Mouse (Mus musculus) hindbrain, embryonic 10.5 days (tissue): Measurements from ENCODE around the gene Hbb-y. TPM values are rescaled to one million over a fixed set of nuclear protein-coding genes. Genes with fewer than 3 reads are reported as not detected.
"Not testable (repeated sequence)": the region's sequence is repeated elsewhere in the genome, so short reads cannot be mapped to it uniquely, and the experiment has no call there.

Experiments
- DNase-seq: peaks from one replicate; pipeline ENCODE4 v3.0.0-alpha.2; 2017; ENCODE audit warnings: low spot score
- H3K27ac ChIP-seq: fragments of 300-500 bp; sonication (generic); 2 replicates; pipeline ENCODE4 v1.5.1; 2016; ENCODE audit warnings: mild to moderate bottlenecking, moderate library complexity
- H3K27me3 ChIP-seq: fragments of 300-500 bp; sonication (generic); 2 replicates; pipeline ENCODE4 v1.6.1; 2016; ENCODE audit warnings: mild to moderate bottlenecking; ENCODE audit not compliant: poor library complexity, insufficient read depth, severe bottlenecking
- H3K36me3 ChIP-seq: fragments of 300-500 bp; sonication (generic); 2 replicates; pipeline ENCODE4 v1.6.1; 2016; ENCODE audit warnings: mild to moderate bottlenecking, moderate library complexity
- H3K4me1 ChIP-seq: fragments of 300-500 bp; sonication (generic); replicated peaks from 2 replicates; pipeline ENCODE4 v1.6.1; 2016; ENCODE audit warnings: mild to moderate bottlenecking
- H3K4me3 ChIP-seq: fragments of 300-500 bp; sonication (generic); 2 replicates; pipeline ENCODE4 v1.5.1; 2016; ENCODE audit warnings: mild to moderate bottlenecking, moderate library complexity
- H3K9me3 ChIP-seq: fragments of 300-500 bp; sonication (generic); 2 replicates; pipeline ENCODE4 v1.6.1; 2016; ENCODE audit warnings: mild to moderate bottlenecking, moderate library complexity
- WGBS: fragments of 180-500 bp; shearing (Covaris S2); methylation state at CpG from one replicate; pipeline ENCODE4 v1.1.7; 2016; 5-methylcytosine and 5-hydroxymethylcytosine counted together
- polyA plus RNA-seq: library from polyadenylated mRNA; unstranded; fragments of >200 nt; fragmentation: Nextera tagmentation; extraction: Ambion mirVana; gene quantifications from 2 replicates; pipeline ENCODE4 v1.2.1, GENCODE M21; 2016

The Hbb-y gene
- polyA plus RNA-seq, 1 experiment from 2014 or later: 8,684 TPM

- 79% methylated on average over 3 of the region's 3 CpGs for WGBS
- H3K36me3 ChIP-seq: no peaks in the 10 kb centered on the region
- no peaks in the 10 kb centered on the region for H3K9me3 ChIP-seq
- H3K27ac ChIP-seq: no peak within 1 kb of the TSS
- no peak within 1 kb of the TSS for H3K4me3 ChIP-seq
- H3K4me1 ChIP-seq: no peaks in the 10 kb centered on the region
- H3K27me3 ChIP-seq: no peaks in the 10 kb centered on the region
- DNase-seq: no peak
These were observed 12.7 kb downstream of the Hbb-y start, which contains the start of gene Hbb-bh2 for GRCm38 (mm10) chr7:103840268-103840667. Hbb-bh2 (minus strand) TSS chr7:103840520.

DNA sequence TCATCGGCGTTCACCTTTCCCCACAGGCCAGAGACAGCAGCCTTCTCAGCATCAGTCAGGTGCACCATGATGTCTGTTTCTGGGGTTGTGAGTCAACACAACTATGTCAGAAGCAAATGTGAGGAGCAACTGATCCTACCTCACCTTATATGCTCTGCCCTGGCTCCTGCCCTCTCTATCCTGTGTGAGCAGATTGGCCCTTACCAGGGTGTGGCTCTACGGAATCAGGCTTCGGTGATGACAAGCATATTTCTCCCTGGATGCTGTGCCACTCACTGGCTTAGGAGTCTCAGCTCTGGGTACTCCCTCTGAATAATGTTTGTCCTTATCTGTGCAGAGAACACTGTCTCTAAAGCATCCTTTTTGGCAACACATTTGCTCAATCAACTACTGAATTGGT lies 25.2 kb downstream of the Hbb-y start, which contains the start of gene Hbb-bs:
Hbb-bs (minus strand) TSS at position 289 of the 400 bp plus-strand sequence.
- 97% methylated on average over 4 of the region's 4 CpGs for WGBS
- Histone ChIP-seq H3K36me3 (no peaks in the 10 kb centered on the region), H3K4me1 (no peaks in the 10 kb centered on the region), H3K27me3 (no peaks in the 10 kb centered on the region), H3K9me3 (no peaks in the 10 kb centered on the region), H3K27ac (no peak within 1 kb of the TSS), H3K4me3 (no peak within 1 kb of the TSS)
- DNase-seq: no peak

- H3K36me3 ChIP-seq, H3K9me3 ChIP-seq, DNase-seq, H3K27ac ChIP-seq, H3K4me3 ChIP-seq, H3K4me1 ChIP-seq, H3K27me3 ChIP-seq: not testable (repeated sequence)
- WGBS: no CpG with 5 or more reads among the region's 2 CpGs
These were observed 25.9 kb downstream of the Hbb-y start for GRCm38 (mm10) chr7:103827139-103827538.

- 60% methylated on average over 3 of the region's 3 CpGs for WGBS
- Histone ChIP-seq H3K4me1 (no peaks in the 10 kb centered on the region), H3K4me3 (no peak overlapping the region), H3K36me3 (no peaks in the 10 kb centered on the region), H3K27ac (no peak overlapping the region), H3K27me3 (no peaks in the 10 kb centered on the region), H3K9me3 (no peaks in the 10 kb centered on the region)
- no peak for DNase-seq
These were observed 26.6 kb downstream of the Hbb-y start for GRCm38 (mm10) chr7:103826255-103826887.

GRCm38 (mm10) chr7:103825536-103826254 lies 27.3 kb downstream of the Hbb-y start:
- 91% methylated on average over 3 of the region's 3 CpGs for WGBS
- H3K4me1 ChIP-seq: no peaks in the 10 kb centered on the region
- no peak for DNase-seq
- H3K4me3 ChIP-seq: no peak overlapping the region
- no peak overlapping the region for H3K27ac ChIP-seq
- H3K36me3 ChIP-seq: no peaks in the 10 kb centered on the region
- H3K27me3 ChIP-seq: no peaks in the 10 kb centered on the region
- no peaks in the 10 kb centered on the region for H3K9me3 ChIP-seq

DNA sequence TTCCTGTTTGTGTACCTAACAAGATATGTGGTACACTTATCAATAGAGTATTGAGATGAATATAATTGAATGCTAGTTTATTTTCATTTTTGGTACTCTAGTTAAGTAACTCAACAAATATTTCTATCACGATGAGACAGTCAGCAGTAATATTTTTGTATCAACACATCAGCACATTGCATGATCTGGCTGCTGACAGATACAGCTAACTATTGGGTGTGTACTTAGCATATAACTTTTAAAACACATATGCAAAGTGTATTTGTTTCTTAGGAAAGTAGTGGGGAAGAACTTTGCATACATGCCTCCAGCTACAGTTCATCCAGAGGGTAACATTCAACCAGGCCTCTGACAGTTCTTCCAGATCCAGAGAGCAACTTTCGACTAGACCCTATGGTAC lies 28.4 kb downstream of the Hbb-y start:
- no peaks in the 10 kb centered on the region for H3K9me3 ChIP-seq
- H3K27me3 ChIP-seq: no peaks in the 10 kb centered on the region
- H3K4me1 ChIP-seq: no peaks in the 10 kb centered on the region
- no peak for DNase-seq
- WGBS: 88% methylated on average over 2 of the region's 2 CpGs
- no peak overlapping the region for H3K27ac ChIP-seq
- H3K36me3 ChIP-seq: no peaks in the 10 kb centered on the region
- H3K4me3 ChIP-seq: no peak overlapping the region

DNA sequence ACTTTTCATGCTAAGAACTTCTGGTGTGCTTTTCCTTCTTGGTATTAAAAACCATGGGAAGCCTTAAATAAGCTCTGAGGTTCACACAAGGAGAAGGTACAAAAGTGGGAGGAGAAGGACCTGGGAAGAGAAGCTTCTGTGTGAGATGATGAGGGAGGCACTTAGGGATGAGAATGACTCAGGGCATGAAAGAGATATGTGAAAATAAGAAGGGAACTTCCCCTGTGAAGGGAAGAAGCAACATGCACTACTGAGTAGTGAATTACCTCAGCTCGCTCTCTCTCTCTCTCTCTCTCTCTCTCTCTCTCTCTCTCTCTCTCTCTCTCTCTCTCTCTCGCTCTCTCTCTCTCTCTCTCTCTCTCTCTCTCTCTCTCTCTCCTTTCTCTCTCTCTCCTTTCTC lies 37.9 kb downstream of the Hbb-y start:
- not testable (repeated sequence) for H3K27ac ChIP-seq, H3K4me3 ChIP-seq, H3K4me1 ChIP-seq, DNase-seq, H3K9me3 ChIP-seq, H3K36me3 ChIP-seq, H3K27me3 ChIP-seq
- 89% methylated on average over 1 of the region's 2 CpGs for WGBS

DNA sequence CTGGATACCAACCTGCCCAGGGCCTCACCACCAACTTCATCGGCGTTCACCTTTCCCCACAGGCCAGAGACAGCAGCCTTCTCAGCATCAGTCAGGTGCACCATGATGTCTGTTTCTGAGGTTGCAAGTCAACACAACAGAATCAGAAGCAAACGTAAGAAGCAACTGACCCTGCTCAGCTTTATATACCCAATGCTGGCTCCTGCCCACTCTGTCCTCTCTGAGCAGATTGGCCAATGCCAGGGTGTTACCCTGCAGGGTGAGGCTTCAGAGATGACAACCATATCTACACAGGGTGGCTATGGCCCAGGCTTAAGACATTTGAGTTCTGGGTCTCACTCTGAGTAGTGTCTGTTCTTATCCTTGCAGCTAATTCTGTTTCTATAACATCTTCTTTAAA lies 39.2 kb downstream of the Hbb-y start, which contains the start of gene Hbb-bt:
Hbb-bt (minus strand) TSS at position 231 of the 400 bp plus-strand sequence.
- H3K9me3 ChIP-seq: no peaks in the 10 kb centered on the region
- no peaks in the 10 kb centered on the region for H3K27me3 ChIP-seq
- no peaks in the 10 kb centered on the region for H3K4me1 ChIP-seq
- H3K27ac ChIP-seq: no peak within 1 kb of the TSS
- DNase-seq: no peak
- H3K4me3 ChIP-seq: no peak within 1 kb of the TSS
- 83% methylated on average over 3 of the region's 3 CpGs for WGBS
- H3K36me3 ChIP-seq: no peaks in the 10 kb centered on the region

DNA sequence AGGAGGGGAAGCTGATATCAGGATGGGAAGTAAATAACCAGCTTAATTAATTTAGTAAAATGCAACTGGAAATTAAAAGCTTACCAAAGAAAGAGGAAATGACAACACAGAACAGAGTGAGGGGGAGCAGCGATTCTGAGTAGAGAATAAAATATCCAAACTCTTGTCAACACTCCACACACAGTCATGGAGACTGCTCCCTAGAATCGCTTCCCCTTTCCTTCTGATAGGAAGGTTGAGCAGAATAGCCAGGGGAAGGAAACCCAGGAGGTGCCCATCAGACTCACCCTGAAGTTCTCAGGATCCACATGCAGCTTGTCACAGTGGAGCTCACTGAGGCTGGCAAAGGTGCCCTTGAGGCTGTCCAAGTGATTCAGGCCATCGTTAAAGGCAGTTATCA lies 39.9 kb downstream of the Hbb-y start:
- not testable (repeated sequence) for H3K9me3 ChIP-seq, H3K27ac ChIP-seq, H3K27me3 ChIP-seq, H3K4me1 ChIP-seq, H3K4me3 ChIP-seq, H3K36me3 ChIP-seq, DNase-seq
- no CpG with 5 or more reads among the region's 3 CpGs for WGBS

DNA sequence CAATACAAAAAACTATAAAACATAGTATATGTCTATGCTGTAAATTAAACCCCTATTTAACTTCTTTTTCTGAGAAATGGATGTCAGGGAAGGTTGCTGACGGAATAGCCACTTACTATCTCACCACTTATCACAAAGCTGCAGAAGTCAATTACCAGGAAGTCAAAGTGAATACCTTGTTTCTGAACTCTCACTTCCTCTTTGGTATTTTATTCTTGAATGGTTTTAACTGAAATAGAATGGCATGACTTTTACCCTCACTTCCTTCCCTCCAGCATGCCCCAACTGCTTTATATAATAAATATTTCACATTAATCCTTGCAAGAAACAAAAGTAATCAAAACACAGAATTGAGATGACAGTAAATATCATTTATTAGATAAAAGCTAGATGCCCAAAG lies 40.8 kb downstream of the Hbb-y start:
- H3K4me3 ChIP-seq: no peak overlapping the region
- no peaks in the 10 kb centered on the region for H3K36me3 ChIP-seq
- H3K9me3 ChIP-seq: no peaks in the 10 kb centered on the region
- H3K4me1 ChIP-seq: no peaks in the 10 kb centered on the region
- DNase-seq: no peak
- no peaks in the 10 kb centered on the region for H3K27me3 ChIP-seq
- 82% methylated on average over 1 of the region's 1 CpGs for WGBS
- H3K27ac ChIP-seq: no peak overlapping the region

DNA sequence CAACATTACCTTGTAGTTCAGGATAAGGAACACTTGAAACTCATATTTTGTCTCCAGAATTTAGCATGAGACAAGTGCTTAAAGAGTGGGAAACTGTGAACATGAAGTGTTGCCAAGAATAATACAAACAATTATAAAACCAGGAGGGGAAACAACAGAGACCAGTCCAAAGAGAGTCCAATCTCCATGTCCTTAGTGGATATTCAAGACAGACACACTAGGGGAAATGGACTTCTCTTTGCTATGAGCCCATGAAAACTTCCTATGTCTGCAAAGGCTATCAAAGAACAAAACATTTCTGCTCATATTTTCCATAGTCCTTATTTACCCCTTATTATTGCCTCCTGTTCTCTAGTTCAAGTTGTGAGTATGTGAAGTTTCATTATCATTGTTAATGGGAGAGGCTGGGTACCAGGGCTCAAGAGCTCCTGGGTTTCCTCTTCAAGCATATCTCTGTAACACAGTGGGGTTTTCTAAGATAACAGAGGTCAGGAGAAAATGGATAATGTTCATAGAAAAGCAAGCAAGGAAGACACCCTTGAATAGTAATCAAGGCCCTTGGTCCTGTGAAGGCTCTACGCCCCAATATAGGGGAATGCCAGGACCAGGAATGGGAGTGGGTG lies 41.7 kb downstream of the Hbb-y start:
- WGBS: 89% methylated on average over 1 of the region's 1 CpGs
- no peaks in the 10 kb centered on the region for H3K27me3 ChIP-seq
- H3K9me3 ChIP-seq: no peaks in the 10 kb centered on the region

GRCm38 (mm10) chr7:103810746-103811145 lies 42.3 kb downstream of the Hbb-y start:
- H3K27me3 ChIP-seq: no peaks in the 10 kb centered on the region
- H3K9me3 ChIP-seq: no peaks in the 10 kb centered on the region
- no peak overlapping the region for H3K4me3 ChIP-seq
- DNase-seq: no peak
- no peak overlapping the region for H3K27ac ChIP-seq
- 78% methylated on average over 3 of the region's 3 CpGs for WGBS
- no peaks in the 10 kb centered on the region for H3K36me3 ChIP-seq
- no peaks in the 10 kb centered on the region for H3K4me1 ChIP-seq

More for the DNA sequence above, 41.7 kb downstream of the Hbb-y start:
- Histone ChIP-seq H3K27ac (no peak overlapping the region), H3K36me3 (no peaks in the 10 kb centered on the region), H3K4me1 (no peaks in the 10 kb centered on the region), H3K4me3 (no peak overlapping the region)
- no peak for DNase-seq

DNA sequence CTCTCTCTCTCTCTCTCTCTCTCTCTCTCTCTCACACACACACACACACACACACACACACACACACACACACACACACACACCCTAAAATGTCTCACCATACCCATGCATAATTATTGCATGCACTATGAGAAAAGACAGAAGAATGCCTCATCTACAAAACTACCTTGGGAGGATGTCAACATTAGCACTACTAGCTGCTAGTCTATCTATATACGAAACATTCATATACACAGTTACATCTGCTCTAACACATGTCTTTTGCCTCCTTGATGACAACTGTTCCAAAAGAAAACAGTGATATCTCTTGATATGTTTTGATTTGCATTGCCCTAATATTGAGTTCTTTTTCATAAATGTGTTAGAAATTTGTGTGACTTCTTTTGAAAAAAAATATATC lies 42.7 kb downstream of the Hbb-y start:
- Histone ChIP-seq H3K4me3 (no peak overlapping the region), H3K27me3 (no peaks in the 10 kb centered on the region), H3K36me3 (no peaks in the 10 kb centered on the region), H3K4me1 (no peaks in the 10 kb centered on the region), H3K27ac (no peak overlapping the region), H3K9me3 (no peaks in the 10 kb centered on the region)
- whole genome bisulfite sequencing: 92% methylated on average over 1 of the region's 1 CpGs
- no peak for DNase-seq
